Mouse (Mus musculus) liver, embryonic 13.5 days (tissue): Measurements from ENCODE around the gene Atf1. TPM values are rescaled to one million over a fixed set of nuclear protein-coding genes. Genes with fewer than 3 reads are reported as not detected.
"Not testable (repeated sequence)": the region's sequence is repeated elsewhere in the genome, so short reads cannot be mapped to it uniquely, and the experiment has no call there.

ENCODE experiments used
- ATAC-seq: fragments of 200-750 bp; cut with Nextera tagmentation; 2 replicates; pipeline ENCODE4 v1.8.0; 2017; ENCODE audit warnings: low read depth, mild to moderate bottlenecking, moderate number of reproducible peaks, moderate library complexity
- DNase-seq: peaks from one replicate; pipeline ENCODE4 v3.0.0; 2022
- H3K27ac ChIP-seq: fragments of 300-500 bp; sonication (generic); 2 replicates; pipeline ENCODE4 v1.5.1; 2015; ENCODE audit warnings: moderate library complexity, mild to moderate bottlenecking, inconsistent platforms
- H3K27me3 ChIP-seq: fragments of 300-500 bp; sonication (generic); 2 replicates; pipeline ENCODE4 v1.6.1; 2015; ENCODE audit warnings: mild to moderate bottlenecking, inconsistent platforms
- H3K36me3 ChIP-seq: fragments of 300-500 bp; sonication (generic); 2 replicates; pipeline ENCODE4 v1.6.1; 2015; ENCODE audit warnings: mild to moderate bottlenecking, inconsistent platforms
- H3K4me1 ChIP-seq: fragments of 300-500 bp; sonication (generic); replicated peaks from 2 replicates; pipeline ENCODE4 v1.6.1; 2015; ENCODE audit warnings: inconsistent platforms
- H3K4me2 ChIP-seq: fragments of 300-500 bp; sonication (generic); 2 replicates; pipeline ENCODE4 v1.6.1; 2015; ENCODE audit warnings: inconsistent platforms, mild to moderate bottlenecking, moderate library complexity
- H3K4me3 ChIP-seq: fragments of 300-500 bp; sonication (generic); replicated peaks from 2 replicates; pipeline ENCODE4 v1.5.1; 2015; ENCODE audit warnings: mild to moderate bottlenecking, inconsistent platforms
- H3K9ac ChIP-seq: fragments of 300-500 bp; sonication (generic); 2 replicates; pipeline ENCODE4 v1.6.1; 2015; ENCODE audit warnings: mild to moderate bottlenecking, inconsistent platforms
- H3K9me3 ChIP-seq: fragments of 300-500 bp; sonication (generic); replicated peaks from 2 replicates; pipeline ENCODE4 v1.6.1; 2016; ENCODE audit warnings: inconsistent platforms
- WGBS: fragments of 180-500 bp; shearing (Covaris S2); methylation state at CpG from one replicate; pipeline ENCODE4 v1.1.7; 2015; ENCODE audit not compliant: insufficient replicate concordance; 5-methylcytosine and 5-hydroxymethylcytosine counted together
- polyA plus RNA-seq: library from polyadenylated mRNA; unstranded; fragments of >200 nt; fragmentation: Nextera tagmentation; extraction: Ambion mirVana; gene quantifications from 2 replicates; pipeline ENCODE4 v1.2.1, GENCODE M21; 2015

Atf1 gene
- polyA plus RNA-seq, 1 experiment from 2014 or later, result 46.5 TPM

GRCm38 (mm10) chr15:100265586-100266325 is 38.1 kb downstream of the Atf1 start:
- H3K27me3 ChIP-seq, result no peaks in the 10 kb centered on the region
- no peaks in the 10 kb centered on the region; the same call in 1 of the 2 replicates for H3K4me1 ChIP-seq
- 64% methylated on average over 4 of the region's 5 CpGs for WGBS
- no peak overlapping the region for H3K4me3 ChIP-seq
- H3K9ac ChIP-seq, result no peak overlapping the region
- DNase-seq, result no peak
- H3K4me2 ChIP-seq, result no peak overlapping the region
- no peak for ATAC-seq
- H3K9me3 ChIP-seq, result no peaks in the 10 kb centered on the region
- peaks cover 8% of the 10 kb centered on the region for H3K36me3 ChIP-seq
- H3K27ac ChIP-seq, result no peak overlapping the region

GRCm38 (mm10) chr15:100268916-100269315 is 41.3 kb downstream of the Atf1 start:
- no peak overlapping the region for H3K4me2 ChIP-seq
- no peak overlapping the region for H3K9ac ChIP-seq
- H3K36me3 ChIP-seq, result no peaks in the 10 kb centered on the region
- 45% methylated on average over 2 of the region's 2 CpGs for WGBS
- DNase-seq (no peak), ATAC-seq (no peak)
- H3K27me3 ChIP-seq, result no peaks in the 10 kb centered on the region
- H3K4me3 ChIP-seq, result no peak overlapping the region
- no peak overlapping the region for H3K27ac ChIP-seq
- H3K9me3 ChIP-seq, result no peaks in the 10 kb centered on the region
- H3K4me1 ChIP-seq, result no peaks in the 10 kb centered on the region

GRCm38 (mm10) chr15:100269776-100270175 is 42.2 kb downstream of the Atf1 start:
- H3K36me3 ChIP-seq, result no peaks in the 10 kb centered on the region
- no peak for DNase-seq
- H3K9me3 ChIP-seq, result no peaks in the 10 kb centered on the region
- no peak overlapping the region for H3K27ac ChIP-seq
- no peaks in the 10 kb centered on the region for H3K4me1 ChIP-seq
- no peak for ATAC-seq
- H3K27me3 ChIP-seq, result no peaks in the 10 kb centered on the region
- no peak overlapping the region for H3K4me3 ChIP-seq
- H3K4me2 ChIP-seq, result no peak overlapping the region
- H3K9ac ChIP-seq, result no peak overlapping the region
- 35% methylated on average over 9 of the region's 9 CpGs for WGBS

GRCm38 (mm10) chr15:100270609-100271008 is 43.0 kb downstream of the Atf1 start:
- not testable (repeated sequence) for H3K9me3 ChIP-seq, H3K27me3 ChIP-seq, ATAC-seq, H3K27ac ChIP-seq, H3K9ac ChIP-seq, H3K36me3 ChIP-seq, H3K4me3 ChIP-seq, H3K4me2 ChIP-seq, H3K4me1 ChIP-seq, DNase-seq
- WGBS, result 43% methylated on average over 7 of the region's 7 CpGs

- no peaks in the 10 kb centered on the region for H3K4me1 ChIP-seq
- no peaks in the 10 kb centered on the region for H3K27me3 ChIP-seq
- 68% methylated on average over 14 of the region's 14 CpGs for WGBS
- no peak overlapping the region for H3K27ac ChIP-seq
- H3K4me2 ChIP-seq, result no peak overlapping the region
- DNase-seq, result no peak
- H3K9me3 ChIP-seq, result no peaks in the 10 kb centered on the region
- H3K9ac ChIP-seq, result no peak overlapping the region
- no peak for ATAC-seq
- H3K4me3 ChIP-seq, result no peak overlapping the region
- H3K36me3 ChIP-seq, result no peaks in the 10 kb centered on the region
Measured at GRCm38 (mm10) chr15:100271411-100271810, 43.8 kb downstream of the Atf1 start.

- H3K27ac ChIP-seq, H3K4me2 ChIP-seq, H3K9me3 ChIP-seq, H3K4me3 ChIP-seq, H3K36me3 ChIP-seq, ATAC-seq, H3K9ac ChIP-seq, H3K27me3 ChIP-seq, DNase-seq, H3K4me1 ChIP-seq: not testable (repeated sequence)
- 77% methylated on average over 4 of the region's 4 CpGs for WGBS
Measured at GRCm38 (mm10) chr15:100273791-100274308, 46.2 kb downstream of the Atf1 start.

GRCm38 (mm10) chr15:100274790-100275559 is 47.4 kb downstream of the Atf1 start:
- Histone ChIP-seq H3K36me3 (no peaks in the 10 kb centered on the region), H3K27me3 (no peaks in the 10 kb centered on the region), H3K9ac (no peak overlapping the region), H3K4me1 (no peaks in the 10 kb centered on the region), H3K27ac (no peak overlapping the region), H3K9me3 (no peaks in the 10 kb centered on the region), H3K4me3 (no peak overlapping the region), H3K4me2 (no peak overlapping the region)
- WGBS, result 74% methylated on average over 7 of the region's 7 CpGs
- DNase-seq, result no peak
- no peak for ATAC-seq

GRCm38 (mm10) chr15:100276403-100276802 is 48.8 kb downstream of the Atf1 start:
- no peak overlapping the region for H3K4me2 ChIP-seq
- ATAC-seq (no peak), DNase-seq (no peak)
- 81% methylated on average over 4 of the region's 4 CpGs for WGBS
- 0 out of 2 replicates have a peak, but pooled peaks cover 6% of the 10 kb centered on the region for H3K9me3 ChIP-seq
- no peaks in the 10 kb centered on the region for H3K36me3 ChIP-seq
- no peak overlapping the region for H3K27ac ChIP-seq
- no peak overlapping the region for H3K4me3 ChIP-seq
- H3K9ac ChIP-seq, result no peak overlapping the region
- no peaks in the 10 kb centered on the region for H3K4me1 ChIP-seq
- H3K27me3 ChIP-seq, result no peaks in the 10 kb centered on the region

GRCm38 (mm10) chr15:100277586-100277985 is 50.0 kb downstream of the Atf1 start:
- ATAC-seq (no peak), DNase-seq (no peak)
- H3K27me3 ChIP-seq, result no peaks in the 10 kb centered on the region
- no peak overlapping the region for H3K27ac ChIP-seq
- no peak overlapping the region for H3K9ac ChIP-seq
- H3K4me1 ChIP-seq, result no peaks in the 10 kb centered on the region
- no peak overlapping the region for H3K4me3 ChIP-seq
- H3K4me2 ChIP-seq, result no peak overlapping the region
- 0 out of 2 replicates have a peak, but pooled peaks cover 6% of the 10 kb centered on the region for H3K9me3 ChIP-seq
- H3K36me3 ChIP-seq, result no peaks in the 10 kb centered on the region
- WGBS, result 90% methylated on average over 3 of the region's 3 CpGs

GRCm38 (mm10) chr15:100280626-100281025 is 53.0 kb downstream of the Atf1 start, which contains the start of gene Tmprss12:
TSS of gene Tmprss12 (plus strand) at chr15:100280837.
- Histone ChIP-seq H3K27me3 (no peaks in the 10 kb centered on the region), H3K27ac (no peak within 1 kb of the TSS), H3K4me2 (no peak within 1 kb of the TSS), H3K9ac (no peak within 1 kb of the TSS), H3K4me1 (no peaks in the 10 kb centered on the region), H3K4me3 (no peak within 1 kb of the TSS), H3K9me3 (0 out of 2 replicates have a peak, but pooled peaks cover 6% of the 10 kb centered on the region), H3K36me3 (no peaks in the 10 kb centered on the region)
- DNase-seq (no peak), ATAC-seq (no peak)
- WGBS, result 86% methylated on average over 20 of the region's 20 CpGs

- H3K27ac ChIP-seq, result no peak overlapping the region
- H3K9ac ChIP-seq, result no peak overlapping the region
- 73% methylated on average over 6 of the region's 6 CpGs for WGBS
- no peak for ATAC-seq
- H3K4me3 ChIP-seq, result no peak overlapping the region
- H3K4me2 ChIP-seq, result no peak overlapping the region
- H3K36me3 ChIP-seq, result no peaks in the 10 kb centered on the region
- H3K4me1 ChIP-seq, result no peaks in the 10 kb centered on the region
- DNase-seq, result no peak
- H3K27me3 ChIP-seq, result no peaks in the 10 kb centered on the region
- no peaks in the 10 kb centered on the region for H3K9me3 ChIP-seq
Measured at GRCm38 (mm10) chr15:100288980-100289379, 61.4 kb downstream of the Atf1 start.
